Mouse (Mus musculus): ENCODE data around the gene Isg20l2.

DNA sequence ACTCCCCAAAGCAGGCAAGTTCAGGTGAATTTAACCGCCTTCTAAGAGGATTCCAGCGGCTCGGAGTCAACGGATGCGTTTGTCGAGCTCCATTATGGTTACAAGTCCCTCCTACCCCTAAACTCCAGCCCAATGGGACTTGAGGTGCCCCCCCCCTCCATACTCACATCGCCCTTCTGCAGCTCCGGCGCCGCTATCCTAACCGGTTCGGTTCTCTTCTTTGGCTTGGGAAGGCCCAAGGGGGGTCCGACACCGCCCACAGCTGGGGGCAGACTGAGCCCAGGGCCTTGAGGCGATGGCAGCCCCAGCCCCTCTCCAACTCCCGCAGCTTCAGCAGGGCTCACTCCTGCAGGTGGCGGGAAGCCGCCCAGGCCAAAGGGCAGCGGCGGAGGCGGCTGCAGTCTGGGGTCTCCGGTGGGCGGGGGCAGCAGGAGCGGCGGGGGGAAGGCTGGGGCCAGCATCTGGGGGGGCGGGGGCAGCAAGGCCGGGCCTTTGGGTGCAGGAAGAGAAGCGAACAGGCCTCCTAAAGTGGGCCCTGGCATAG is 45.3 kb upstream of the Isg20l2 start:
- no peak for TF ChIP-seq CTCF (IDR thresholded peaks at IDR 0.05; ENCODE audit: low read depth, low read length)
- TF ChIP-seq POLR2A (IDR thresholded peaks at IDR 0.05; ENCODE audit: extremely low read depth, insufficient read depth, low read length): no peak
